In the genomic region with DNA sequence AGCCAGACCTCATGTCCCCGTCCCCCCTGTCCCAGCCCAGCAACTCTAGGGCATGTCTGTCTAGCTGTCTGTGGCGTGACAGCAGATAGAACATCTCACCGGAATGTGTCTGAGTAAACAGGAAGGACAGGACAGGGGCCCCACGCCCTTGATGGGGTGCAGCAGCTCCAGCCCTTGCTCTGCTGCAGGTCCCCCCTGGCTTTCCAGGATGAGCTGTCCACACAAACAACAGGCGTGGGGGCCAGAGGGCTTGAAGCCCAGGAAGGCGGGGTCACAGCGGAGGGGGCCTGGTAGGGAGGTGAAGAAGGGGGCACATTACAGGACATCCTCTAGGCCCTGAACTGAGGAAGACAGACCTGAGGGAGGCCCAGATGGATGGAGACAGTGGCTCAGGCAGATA, we compare ENCODE assay signal across 9 mouse cellular contexts. TPM values are rescaled to one million over a fixed set of nuclear protein-coding genes. Genes with fewer than 3 reads are reported as not detected.
DNase-seq lines count a peak whose midpoint lies in the region; ATAC-seq lines count a peak whose summit lies in the region.
"Had no signal": no experiment of that assay in that cellular context is flagged by ENCODE, and none has a peak within 500 bp of the region (broad histone marks: within the 10 kb centered on the region; RNA-seq: fewer than 3 reads in every experiment).

No protein-coding gene starts in this region.

- peaks cover 53% of the 10 kb centered on the region for H3K36me3 ChIP-seq in hindbrain, embryonic 13.5 days
- peaks cover 48% of the 10 kb centered on the region for H3K36me3 ChIP-seq in hindbrain, embryonic 12.5 days
- peaks cover 39% of the 10 kb centered on the region for H3K36me3 ChIP-seq in intestine, embryonic 14.5 days (ENCODE audit: control insufficient read depth, insufficient read depth, low read length)
- peaks cover 33% of the 10 kb centered on the region for H3K36me3 ChIP-seq in lung, embryonic 15.5 days

- no peak overlapping the region for H3K9ac ChIP-seq in hindbrain, embryonic 13.5 days
- H3K9ac ChIP-seq in hindbrain, embryonic 12.5 days = no peak overlapping the region
- no peak overlapping the region for H3K9ac ChIP-seq in intestine, embryonic 14.5 days (ENCODE audit: low read length)
- H3K9ac ChIP-seq in lung, embryonic 15.5 days = no peak overlapping the region

- H3K27ac ChIP-seq in hindbrain, embryonic 13.5 days = no peak overlapping the region
- H3K27ac ChIP-seq in hindbrain, embryonic 12.5 days = no peak overlapping the region
- H3K27ac ChIP-seq in intestine, embryonic 14.5 days (ENCODE audit: low read depth) = peak overlapping the region; percentile 77
- peak overlapping the region; percentile 49 for H3K27ac ChIP-seq in lung, embryonic 15.5 days

- H3K27me3 ChIP-seq in hindbrain, embryonic 13.5 days = peaks cover 12% of the 10 kb centered on the region
- H3K27me3 ChIP-seq in hindbrain, embryonic 12.5 days = peaks cover 11% of the 10 kb centered on the region
- H3K27me3 ChIP-seq in intestine, embryonic 14.5 days (replicated peaks; ENCODE audit: control insufficient read depth, insufficient read depth, low read length) = peaks cover 7% of the 10 kb centered on the region; the same call in 1 of the 2 replicates
- peaks cover 18% of the 10 kb centered on the region for H3K27me3 ChIP-seq in lung, embryonic 15.5 days

- H3K9me3 ChIP-seq in hindbrain, embryonic 13.5 days = no peaks in the 10 kb centered on the region
- H3K9me3 ChIP-seq in hindbrain, embryonic 12.5 days (replicated peaks) = no peaks in the 10 kb centered on the region
- no peaks in the 10 kb centered on the region for H3K9me3 ChIP-seq in intestine, embryonic 14.5 days (ENCODE audit: control insufficient read depth, low read length)
- no peaks in the 10 kb centered on the region for H3K9me3 ChIP-seq in lung, embryonic 15.5 days

- 81% methylated on average over 7 of the region's 7 CpGs for WGBS in hindbrain, embryonic 13.5 days
- 81% methylated on average over 7 of the region's 7 CpGs for WGBS in hindbrain, embryonic 12.5 days
- 49% methylated on average over 7 of the region's 7 CpGs for WGBS in intestine, embryonic 14.5 days
- 34% methylated on average over 7 of the region's 7 CpGs for WGBS in lung, embryonic 15.5 days

- no peak overlapping the region for H3K4me3 ChIP-seq in hindbrain, embryonic 13.5 days
- H3K4me3 ChIP-seq in hindbrain, embryonic 12.5 days = no peak overlapping the region
- H3K4me3 ChIP-seq in intestine, embryonic 14.5 days (ENCODE audit: low read depth, low read length) = no peak overlapping the region
- no peak overlapping the region for H3K4me3 ChIP-seq in lung, embryonic 15.5 days

- H3K4me2 ChIP-seq in hindbrain, embryonic 13.5 days = no peak overlapping the region
- no peak overlapping the region for H3K4me2 ChIP-seq in hindbrain, embryonic 12.5 days (replicated peaks)
- no peak overlapping the region for H3K4me2 ChIP-seq in intestine, embryonic 14.5 days (ENCODE audit: low read length)
- no peak overlapping the region for H3K4me2 ChIP-seq in lung, embryonic 15.5 days

- ATAC-seq in hindbrain, embryonic 13.5 days (ENCODE audit: low FRiP score) = 0 out of 2 replicates have a peak, but pooled peaks have one; percentile 4
- ATAC-seq in hindbrain, embryonic 12.5 days (ENCODE audit: low FRiP score) = no peak
- ATAC-seq in intestine, embryonic 14.5 days (replicated peaks; ENCODE audit: low FRiP score, low TSS enrichment, low read depth) = peak; percentile 48
- ATAC-seq in lung, embryonic 15.5 days (ENCODE audit: borderline replicate concordance, extremely low read depth, low FRiP score, low TSS enrichment) = peak; percentile 17; the same call in 1 of the 2 replicates
- no peak for ATAC-seq in megakaryocyte, adult 5-6 weeks (ENCODE audit: poor library complexity, severe bottlenecking)

- peak; percentile 71 for DNase-seq in adrenal gland, postnatal 14 days
- DNase-seq in intestine, embryonic 14.5 days (ENCODE audit: low spot score) = no peak
- DNase-seq in embryo, embryonic 11 days = no peak
- no peak for DNase-seq in layer of hippocampus, adult 8-10 months (ENCODE audit: low spot score in 2 of 2)

- peaks cover 12% of the 10 kb centered on the region; the same call in 1 of the 2 replicates for H3K4me1 ChIP-seq in hindbrain, embryonic 13.5 days (replicated peaks)
- H3K4me1 ChIP-seq in hindbrain, embryonic 12.5 days = 0 out of 2 replicates have a peak, but pooled peaks cover 4% of the 10 kb centered on the region
- H3K4me1 ChIP-seq in intestine, embryonic 14.5 days (replicated peaks; ENCODE audit: control insufficient read depth, insufficient read depth, low read length) = peaks cover 15% of the 10 kb centered on the region
- peaks cover 27% of the 10 kb centered on the region for H3K4me1 ChIP-seq in lung, embryonic 15.5 days

RNA-seq across cellular contexts. Expression of a gene that starts 8.2 kb away (rescaled TPM):
- polyA plus RNA-seq in hindbrain, embryonic 13.5 days (2015; fragmentation: Nextera tagmentation; extraction: Ambion mirVana) = 117 and 122 TPM in 2 replicates
- polyA plus RNA-seq in hindbrain, embryonic 12.5 days (2016; fragmentation: Nextera tagmentation; extraction: Ambion mirVana) = 114 and 119 TPM in 2 replicates
- 43.5 and 52.1 TPM in 2 replicates for total RNA-seq in adrenal gland, postnatal 14 days (2021)
- polyA plus RNA-seq in intestine, embryonic 14.5 days (2014; fragmentation: Nextera tagmentation; extraction: Ambion mirVana) = 59.8 and 62.2 TPM in 2 replicates
- 84.6 and 85.8 TPM in 2 replicates for polyA plus RNA-seq in lung, embryonic 15.5 days (2015; fragmentation: Nextera tagmentation; extraction: Ambion mirVana)
- 10 to 100 TPM; 74.1 to 82.9 (median 79.8) TPM for total RNA-seq in layer of hippocampus, adult 8-10 months (2022)
- total RNA-seq in megakaryocyte, adult 5-6 weeks (2015) = 31.9 and 32.4 TPM in 2 replicates
- total RNA-seq in megakaryocyte, adult 5-6 weeks (2017) = 25.4 and 32.2 TPM in 2 replicates

RNA-seq across cellular contexts. Expression of a gene that starts 10.6 kb away (rescaled TPM):
- polyA plus RNA-seq in hindbrain, embryonic 13.5 days (2015; fragmentation: Nextera tagmentation; extraction: Ambion mirVana) = 16.9 and 17.6 TPM in 2 replicates
- polyA plus RNA-seq in hindbrain, embryonic 12.5 days (2016; fragmentation: Nextera tagmentation; extraction: Ambion mirVana) = 15.7 and 16.2 TPM in 2 replicates
- total RNA-seq in adrenal gland, postnatal 14 days (2021) = 11.5 and 12.5 TPM in 2 replicates
- 10.8 and 13.0 TPM in 2 replicates for polyA plus RNA-seq in intestine, embryonic 14.5 days (2014; fragmentation: Nextera tagmentation; extraction: Ambion mirVana)
- 12.9 and 14.0 TPM in 2 replicates for polyA plus RNA-seq in lung, embryonic 15.5 days (2015; fragmentation: Nextera tagmentation; extraction: Ambion mirVana)
- total RNA-seq in layer of hippocampus, adult 8-10 months (2022) = 10 to 100 TPM; 12.5 to 18.5 (median 15.2) TPM
- total RNA-seq in megakaryocyte, adult 5-6 weeks (2015) = 4.0 and 4.2 TPM in 2 replicates
- 40.5 and 41.6 TPM in 2 replicates for total RNA-seq in megakaryocyte, adult 5-6 weeks (2017)

RNA-seq across cellular contexts. Expression of a gene that starts 15.2 kb away (rescaled TPM):
- polyA plus RNA-seq in hindbrain, embryonic 13.5 days (2015; fragmentation: Nextera tagmentation; extraction: Ambion mirVana) = 0.09 TPM in 2 replicates
- 0.04 and 0.05 TPM in 2 replicates for polyA plus RNA-seq in hindbrain, embryonic 12.5 days (2016; fragmentation: Nextera tagmentation; extraction: Ambion mirVana)
- total RNA-seq in adrenal gland, postnatal 14 days (2021) = 39.8 and 41.0 TPM in 2 replicates
- 2.2 and 2.7 TPM in 2 replicates for polyA plus RNA-seq in intestine, embryonic 14.5 days (2014; fragmentation: Nextera tagmentation; extraction: Ambion mirVana)
- polyA plus RNA-seq in lung, embryonic 15.5 days (2015; fragmentation: Nextera tagmentation; extraction: Ambion mirVana) = 0.59 and 0.77 TPM in 2 replicates
- 10 to 100 TPM; 10.6 to 13.3 (median 11.4) TPM for total RNA-seq in layer of hippocampus, adult 8-10 months (2022)
- 0.02 and 0.04 TPM in 2 replicates for total RNA-seq in megakaryocyte, adult 5-6 weeks (2015)
- under 0.01 and 0.08 TPM in 2 replicates for total RNA-seq in megakaryocyte, adult 5-6 weeks (2017)
- total RNA-seq: common myeloid progenitor, adult 5-6 weeks had no signal

RNA-seq across cellular contexts. Expression of a gene that starts 25.8 kb away (rescaled TPM):
- polyA plus RNA-seq in hindbrain, embryonic 13.5 days (2015; fragmentation: Nextera tagmentation; extraction: Ambion mirVana) = 5.5 and 5.6 TPM in 2 replicates
- 3.0 and 3.1 TPM in 2 replicates for polyA plus RNA-seq in hindbrain, embryonic 12.5 days (2016; fragmentation: Nextera tagmentation; extraction: Ambion mirVana)
- total RNA-seq in adrenal gland, postnatal 14 days (2021) = 8.7 and 12.4 TPM in 2 replicates
- polyA plus RNA-seq in intestine, embryonic 14.5 days (2014; fragmentation: Nextera tagmentation; extraction: Ambion mirVana) = 0.46 and 0.53 TPM in 2 replicates
- polyA plus RNA-seq in lung, embryonic 15.5 days (2015; fragmentation: Nextera tagmentation; extraction: Ambion mirVana) = 0.16 and 0.46 TPM in 2 replicates
- 100 to 1,000 TPM; 211 to 266 (median 228) TPM for total RNA-seq in layer of hippocampus, adult 8-10 months (2022)
- 0.22 and 0.73 TPM in 2 replicates for total RNA-seq in megakaryocyte, adult 5-6 weeks (2015)
- total RNA-seq in megakaryocyte, adult 5-6 weeks (2017) = 0.22 TPM in 1 of 2 replicates, not detected in the other
- total RNA-seq: common myeloid progenitor, adult 5-6 weeks had no signal

RNA-seq across cellular contexts. Expression of a gene that starts 26.9 kb away (rescaled TPM):
- polyA plus RNA-seq in hindbrain, embryonic 13.5 days (2015; fragmentation: Nextera tagmentation; extraction: Ambion mirVana) = 21.7 and 22.7 TPM in 2 replicates
- 20.9 and 21.7 TPM in 2 replicates for polyA plus RNA-seq in hindbrain, embryonic 12.5 days (2016; fragmentation: Nextera tagmentation; extraction: Ambion mirVana)
- total RNA-seq in adrenal gland, postnatal 14 days (2021) = 49.7 and 50.0 TPM in 2 replicates
- 34.8 and 35.1 TPM in 2 replicates for polyA plus RNA-seq in intestine, embryonic 14.5 days (2014; fragmentation: Nextera tagmentation; extraction: Ambion mirVana)
- 21.0 and 22.4 TPM in 2 replicates for polyA plus RNA-seq in lung, embryonic 15.5 days (2015; fragmentation: Nextera tagmentation; extraction: Ambion mirVana)
- 10 to 100 TPM; 40.2 to 53.2 (median 46.0) TPM for total RNA-seq in layer of hippocampus, adult 8-10 months (2022)
- 37.0 and 41.4 TPM in 2 replicates for total RNA-seq in megakaryocyte, adult 5-6 weeks (2015)
- 25.6 and 26.8 TPM in 2 replicates for total RNA-seq in megakaryocyte, adult 5-6 weeks (2017)

Comparison
In these comparisons a context has a peak if more than half of its experiments do, and no peak if none do; other contexts are left out.
1. ATAC-seq: peak in hindbrain, embryonic 13.5 days (single experiment), intestine, embryonic 14.5 days (single experiment) and lung, embryonic 15.5 days (single experiment); none in hindbrain, embryonic 12.5 days (single experiment) and megakaryocyte, adult 5-6 weeks (single experiment).
2. H3K27ac ChIP-seq: peak in intestine, embryonic 14.5 days (single experiment) and lung, embryonic 15.5 days (single experiment); none in hindbrain, embryonic 13.5 days (single experiment) and hindbrain, embryonic 12.5 days (single experiment).